Mouse (Mus musculus): ENCODE data around the gene Rftn1. TPM values are rescaled to one million over a fixed set of nuclear protein-coding genes. Genes with fewer than 3 reads are reported as not detected.
"Not testable (repeated sequence)": the region's sequence is repeated elsewhere in the genome, so short reads cannot be mapped to it uniquely, and the experiment has no call there.

Gene Rftn1
- polyA plus RNA-seq, 1 experiment from 2014 or later: 11.9 TPM

- 80% methylated on average over 3 of the region's 3 CpGs for WGBS
- Histone ChIP-seq H3K4me2 (replicated peaks; ENCODE audit: low read depth, low read length) (no peak overlapping the region), H3K9ac (ENCODE audit: low read depth, low read length) (no peak overlapping the region), H3K9me3 (ENCODE audit: control insufficient read depth, low read length) (no peaks in the 10 kb centered on the region), H3K36me3 (ENCODE audit: control insufficient read depth, insufficient read depth, low read length) (no peaks in the 10 kb centered on the region), H3K27ac (ENCODE audit: low read depth, low read length) (no peak overlapping the region), H3K27me3 (ENCODE audit: control insufficient read depth, insufficient read depth, low read length) (no peaks in the 10 kb centered on the region), H3K4me1 (ENCODE audit: control insufficient read depth, insufficient read depth, low read length) (no peaks in the 10 kb centered on the region), H3K4me3 (ENCODE audit: low read length) (no peak overlapping the region)
- no peak for ATAC-seq (ENCODE audit: low FRiP score, low TSS enrichment)
These were observed 73.5 kb downstream of the Rftn1 start for GRCm38 (mm10) chr17:50116980-50117379.

- not testable (repeated sequence) for H3K27ac ChIP-seq (ENCODE audit: low read depth, low read length); ATAC-seq (ENCODE audit: low FRiP score, low TSS enrichment); H3K4me2 ChIP-seq (replicated peaks; ENCODE audit: low read depth, low read length); H3K36me3 ChIP-seq (ENCODE audit: control insufficient read depth, insufficient read depth, low read length); H3K9ac ChIP-seq (ENCODE audit: low read depth, low read length); H3K4me3 ChIP-seq (ENCODE audit: low read length); H3K9me3 ChIP-seq (ENCODE audit: control insufficient read depth, low read length); H3K4me1 ChIP-seq (ENCODE audit: control insufficient read depth, insufficient read depth, low read length); H3K27me3 ChIP-seq (ENCODE audit: control insufficient read depth, insufficient read depth, low read length)
- 88% methylated on average over 1 of the region's 1 CpGs for WGBS
These were observed 74.1 kb downstream of the Rftn1 start for GRCm38 (mm10) chr17:50116401-50116800.

- ATAC-seq (ENCODE audit: low FRiP score, low TSS enrichment); H3K27me3 ChIP-seq (ENCODE audit: control insufficient read depth, insufficient read depth, low read length); H3K4me3 ChIP-seq (ENCODE audit: low read length); H3K36me3 ChIP-seq (ENCODE audit: control insufficient read depth, insufficient read depth, low read length); H3K9ac ChIP-seq (ENCODE audit: low read depth, low read length); H3K4me2 ChIP-seq (replicated peaks; ENCODE audit: low read depth, low read length); H3K9me3 ChIP-seq (ENCODE audit: control insufficient read depth, low read length); H3K4me1 ChIP-seq (ENCODE audit: control insufficient read depth, insufficient read depth, low read length); H3K27ac ChIP-seq (ENCODE audit: low read depth, low read length): not testable (repeated sequence)
- 92% methylated on average over 3 of the region's 3 CpGs for WGBS
These were observed 74.8 kb downstream of the Rftn1 start for GRCm38 (mm10) chr17:50115716-50116115.

GRCm38 (mm10) chr17:50114659-50115058 is 75.8 kb downstream of the Rftn1 start:
- Histone ChIP-seq H3K9me3 (ENCODE audit: control insufficient read depth, low read length) (no peaks in the 10 kb centered on the region), H3K27ac (ENCODE audit: low read depth, low read length) (no peak overlapping the region), H3K4me3 (ENCODE audit: low read length) (no peak overlapping the region), H3K9ac (ENCODE audit: low read depth, low read length) (no peak overlapping the region), H3K36me3 (ENCODE audit: control insufficient read depth, insufficient read depth, low read length) (no peaks in the 10 kb centered on the region), H3K4me2 (replicated peaks; ENCODE audit: low read depth, low read length) (no peak overlapping the region), H3K27me3 (ENCODE audit: control insufficient read depth, insufficient read depth, low read length) (no peaks in the 10 kb centered on the region), H3K4me1 (ENCODE audit: control insufficient read depth, insufficient read depth, low read length) (no peaks in the 10 kb centered on the region)
- no peak for ATAC-seq (ENCODE audit: low FRiP score, low TSS enrichment)
- 82% methylated on average over 8 of the region's 8 CpGs for whole genome bisulfite sequencing

- no peaks in the 10 kb centered on the region for H3K4me1 ChIP-seq (ENCODE audit: control insufficient read depth, insufficient read depth, low read length)
- no peaks in the 10 kb centered on the region for H3K9me3 ChIP-seq (ENCODE audit: control insufficient read depth, low read length)
- no peaks in the 10 kb centered on the region for H3K27me3 ChIP-seq (ENCODE audit: control insufficient read depth, insufficient read depth, low read length)
- no peak overlapping the region for H3K4me2 ChIP-seq (replicated peaks; ENCODE audit: low read depth, low read length)
- no peak for ATAC-seq (ENCODE audit: low FRiP score, low TSS enrichment)
- H3K36me3 ChIP-seq (ENCODE audit: control insufficient read depth, insufficient read depth, low read length): no peaks in the 10 kb centered on the region
- H3K9ac ChIP-seq (ENCODE audit: low read depth, low read length): no peak overlapping the region
- no peak overlapping the region for H3K27ac ChIP-seq (ENCODE audit: low read depth, low read length)
- no peak overlapping the region for H3K4me3 ChIP-seq (ENCODE audit: low read length)
- WGBS: 76% methylated on average over 14 of the region's 14 CpGs
These were observed 79.6 kb downstream of the Rftn1 start for GRCm38 (mm10) chr17:50110650-50111415.

GRCm38 (mm10) chr17:50106811-50107210 is 83.7 kb downstream of the Rftn1 start:
- 94% methylated on average over 10 of the region's 10 CpGs for WGBS
- Histone ChIP-seq H3K9ac (ENCODE audit: low read depth, low read length) (no peak overlapping the region), H3K27me3 (ENCODE audit: control insufficient read depth, insufficient read depth, low read length) (no peaks in the 10 kb centered on the region), H3K4me3 (ENCODE audit: low read length) (no peak overlapping the region), H3K9me3 (ENCODE audit: control insufficient read depth, low read length) (no peaks in the 10 kb centered on the region), H3K4me1 (ENCODE audit: control insufficient read depth, insufficient read depth, low read length) (no peaks in the 10 kb centered on the region), H3K4me2 (replicated peaks; ENCODE audit: low read depth, low read length) (no peak overlapping the region), H3K27ac (ENCODE audit: low read depth, low read length) (no peak overlapping the region), H3K36me3 (ENCODE audit: control insufficient read depth, insufficient read depth, low read length) (no peaks in the 10 kb centered on the region)
- ATAC-seq (ENCODE audit: low FRiP score, low TSS enrichment): no peak

GRCm38 (mm10) chr17:50104131-50104530 is 86.3 kb downstream of the Rftn1 start:
- Histone ChIP-seq H3K27ac (ENCODE audit: low read depth, low read length) (no peak overlapping the region), H3K9me3 (ENCODE audit: control insufficient read depth, low read length) (no peaks in the 10 kb centered on the region), H3K4me3 (ENCODE audit: low read length) (no peak overlapping the region), H3K9ac (ENCODE audit: low read depth, low read length) (no peak overlapping the region), H3K36me3 (ENCODE audit: control insufficient read depth, insufficient read depth, low read length) (no peaks in the 10 kb centered on the region), H3K4me1 (ENCODE audit: control insufficient read depth, insufficient read depth, low read length) (no peaks in the 10 kb centered on the region), H3K4me2 (replicated peaks; ENCODE audit: low read depth, low read length) (no peak overlapping the region), H3K27me3 (ENCODE audit: control insufficient read depth, insufficient read depth, low read length) (no peaks in the 10 kb centered on the region)
- no peak for ATAC-seq (ENCODE audit: low FRiP score, low TSS enrichment)
- 66% methylated on average over 3 of the region's 3 CpGs for WGBS

GRCm38 (mm10) chr17:50101416-50101815 is 89.1 kb downstream of the Rftn1 start:
- ATAC-seq (ENCODE audit: low FRiP score, low TSS enrichment): no peak
- no peaks in the 10 kb centered on the region for H3K9me3 ChIP-seq (ENCODE audit: control insufficient read depth, low read length)
- no peak overlapping the region for H3K4me2 ChIP-seq (replicated peaks; ENCODE audit: low read depth, low read length)
- H3K27ac ChIP-seq (ENCODE audit: low read depth, low read length): no peak overlapping the region
- H3K9ac ChIP-seq (ENCODE audit: low read depth, low read length): no peak overlapping the region
- 91% methylated on average over 3 of the region's 3 CpGs for WGBS
- no peaks in the 10 kb centered on the region for H3K36me3 ChIP-seq (ENCODE audit: control insufficient read depth, insufficient read depth, low read length)
- H3K4me1 ChIP-seq (ENCODE audit: control insufficient read depth, insufficient read depth, low read length): no peaks in the 10 kb centered on the region
- no peak overlapping the region for H3K4me3 ChIP-seq (ENCODE audit: low read length)
- H3K27me3 ChIP-seq (ENCODE audit: control insufficient read depth, insufficient read depth, low read length): no peaks in the 10 kb centered on the region

- Histone ChIP-seq H3K9me3 (ENCODE audit: control insufficient read depth, low read length) (no peaks in the 10 kb centered on the region), H3K4me2 (replicated peaks; ENCODE audit: low read depth, low read length) (no peak overlapping the region), H3K4me1 (ENCODE audit: control insufficient read depth, insufficient read depth, low read length) (no peaks in the 10 kb centered on the region), H3K36me3 (ENCODE audit: control insufficient read depth, insufficient read depth, low read length) (no peaks in the 10 kb centered on the region), H3K27me3 (ENCODE audit: control insufficient read depth, insufficient read depth, low read length) (no peaks in the 10 kb centered on the region), H3K9ac (ENCODE audit: low read depth, low read length) (no peak overlapping the region), H3K27ac (ENCODE audit: low read depth, low read length) (no peak overlapping the region), H3K4me3 (ENCODE audit: low read length) (no peak overlapping the region)
- WGBS: 77% methylated on average over 12 of the region's 12 CpGs
- ATAC-seq (ENCODE audit: low FRiP score, low TSS enrichment): no peak
These were observed 90.4 kb downstream of the Rftn1 start for GRCm38 (mm10) chr17:50100070-50100469.
